Mouse (Mus musculus): Measurements from ENCODE around the gene Il21r.

Il21r gene

DNA sequence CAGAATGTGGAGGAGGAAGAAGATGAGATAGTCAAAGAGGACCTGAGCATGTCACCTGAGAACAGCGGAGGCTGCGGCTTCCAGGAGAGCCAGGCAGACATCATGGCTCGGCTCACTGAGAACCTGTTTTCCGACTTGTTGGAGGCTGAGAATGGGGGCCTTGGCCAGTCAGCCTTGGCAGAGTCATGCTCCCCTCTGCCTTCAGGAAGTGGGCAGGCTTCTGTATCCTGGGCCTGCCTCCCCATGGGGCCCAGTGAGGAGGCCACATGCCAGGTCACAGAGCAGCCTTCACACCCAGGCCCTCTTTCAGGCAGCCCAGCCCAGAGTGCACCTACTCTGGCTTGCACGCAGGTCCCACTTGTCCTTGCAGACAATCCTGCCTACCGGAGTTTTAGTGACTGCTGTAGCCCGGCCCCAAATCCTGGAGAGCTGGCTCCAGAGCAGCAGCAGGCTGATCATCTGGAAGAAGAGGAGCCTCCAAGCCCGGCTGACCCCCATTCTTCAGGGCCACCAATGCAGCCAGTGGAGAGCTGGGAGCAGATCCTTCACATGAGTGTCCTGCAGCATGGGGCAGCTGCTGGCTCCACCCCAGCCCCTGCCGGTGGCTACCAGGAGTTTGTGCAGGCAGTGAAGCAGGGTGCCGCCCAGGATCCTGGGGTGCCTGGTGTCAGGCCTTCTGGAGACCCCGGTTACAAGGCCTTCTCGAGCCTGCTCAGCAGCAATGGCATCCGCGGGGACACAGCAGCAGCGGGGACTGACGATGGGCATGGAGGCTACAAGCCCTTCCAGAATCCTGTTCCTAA is 27.3 kb upstream of the Il21r start:
- no peak for DNase-seq

DNA sequence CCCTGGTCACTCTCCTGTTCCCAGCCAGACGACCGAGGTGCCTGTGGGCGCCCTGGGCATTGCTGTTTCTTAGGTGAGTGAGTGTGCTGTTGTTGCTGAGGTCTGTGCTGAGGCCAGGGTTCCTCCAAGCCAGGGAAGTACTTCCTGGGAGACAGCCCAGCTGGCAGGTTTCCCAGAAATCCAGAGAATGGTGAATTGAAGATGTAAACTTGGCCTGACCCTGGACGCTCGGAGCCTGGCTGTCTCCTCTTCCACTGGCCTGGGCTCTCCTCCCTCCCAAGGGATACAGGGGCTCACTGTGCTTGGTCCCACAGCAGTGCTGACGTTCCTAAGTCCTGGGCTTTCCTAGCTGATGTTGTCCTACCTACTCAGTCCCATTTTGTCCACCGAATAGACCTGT is 26.2 kb upstream of the Il21r start:
- peak; percentile 49 for DNase-seq

DNA sequence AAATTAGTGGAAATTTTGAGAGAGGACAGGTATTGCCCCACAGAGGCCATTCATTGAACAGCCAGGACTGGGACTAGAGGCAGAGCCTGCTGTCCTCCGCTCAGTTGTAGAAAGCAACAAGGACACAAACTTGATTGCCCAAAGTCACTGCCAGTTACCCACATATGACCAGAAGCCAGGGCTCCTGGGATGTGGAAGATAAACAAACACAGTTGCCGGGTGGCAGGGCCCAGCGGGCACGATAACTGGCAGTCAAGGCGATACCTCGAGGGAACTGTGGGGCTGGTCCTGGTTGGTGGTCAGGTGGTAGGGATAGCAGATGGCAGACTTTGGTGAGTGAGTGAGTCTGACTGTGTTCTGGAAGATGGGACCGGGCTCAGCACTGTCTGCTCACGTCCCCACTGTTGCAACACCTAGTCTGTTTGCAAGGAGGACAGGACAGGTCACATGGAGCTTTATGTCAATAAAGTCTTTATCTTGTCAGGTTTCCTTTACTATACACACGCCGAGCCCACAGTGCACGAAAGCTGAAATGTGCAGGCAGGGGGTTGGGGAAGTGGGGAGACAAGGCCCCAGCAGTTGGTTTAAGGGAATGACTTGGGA is 25.6 kb upstream of the Il21r start:
- no peak for DNase-seq

DNA sequence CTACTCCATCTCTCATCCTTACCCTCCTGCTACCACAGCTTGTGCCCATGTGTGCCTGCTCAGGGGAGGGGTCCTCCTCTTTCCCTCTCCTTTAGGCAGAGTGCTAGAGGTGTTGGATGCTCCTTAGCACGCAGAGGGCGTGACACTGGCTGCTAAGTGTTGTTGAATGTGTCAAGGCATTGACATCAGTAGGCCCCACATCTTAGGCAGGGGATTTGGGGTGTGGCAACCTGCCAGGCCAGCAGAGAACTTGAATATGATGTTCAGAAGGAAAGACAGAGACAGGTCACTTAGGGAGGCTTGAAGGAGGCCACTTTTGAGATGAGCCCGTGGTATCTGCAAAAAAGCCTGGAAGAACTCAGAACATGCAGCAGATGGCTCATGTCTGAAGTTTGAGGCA is 25.1 kb upstream of the Il21r start:
- no peak for DNase-seq

DNA sequence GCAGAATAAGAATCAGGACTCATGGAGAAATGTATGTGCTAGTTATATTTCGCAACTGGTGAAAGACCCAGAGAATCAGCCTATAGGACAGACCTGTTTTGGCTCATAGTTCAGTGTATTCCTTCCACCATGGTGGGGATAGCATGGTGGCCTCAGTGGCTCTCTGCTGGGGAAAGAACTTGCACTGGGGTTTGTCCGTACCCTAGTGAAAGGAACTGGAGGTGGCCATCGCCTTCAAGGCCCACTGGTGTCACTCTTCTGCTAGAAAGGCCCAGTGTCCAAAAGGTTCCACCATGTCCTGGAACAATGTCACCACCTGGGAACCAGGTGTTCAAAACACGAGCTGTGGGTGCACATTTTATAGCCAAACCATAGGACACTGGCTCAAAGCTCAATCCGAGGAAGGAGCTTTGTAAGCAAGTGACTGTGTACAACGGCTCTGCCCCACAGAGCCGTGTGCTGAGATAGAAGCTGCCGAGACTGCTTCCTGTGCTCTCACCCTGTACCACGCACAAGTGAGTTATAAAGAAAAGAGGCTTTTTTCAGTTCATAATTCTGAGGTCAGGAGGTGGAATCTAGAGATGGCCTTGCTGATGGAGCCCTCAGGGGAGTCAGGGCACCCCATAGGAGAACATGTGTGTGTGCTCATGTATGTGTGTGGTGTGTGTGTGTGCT is 23.5 kb upstream of the Il21r start:
- no peak for DNase-seq

DNA sequence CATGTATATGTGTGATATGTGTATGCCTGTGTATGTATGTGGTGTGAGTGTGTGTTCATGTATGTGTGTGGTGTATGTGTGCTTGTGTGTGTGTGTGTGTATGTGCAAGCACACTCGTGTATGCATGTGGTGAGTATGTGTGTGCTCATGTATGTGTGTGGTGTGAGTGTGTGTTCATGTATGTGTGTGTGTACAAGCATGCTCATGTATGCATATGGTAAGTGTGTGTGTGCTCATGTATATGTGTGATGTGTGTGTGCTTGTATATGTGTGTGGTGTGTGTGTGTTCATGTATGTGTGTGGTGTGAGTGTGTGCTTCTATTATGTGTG is 23.0 kb upstream of the Il21r start:
- no peak for DNase-seq

DNA sequence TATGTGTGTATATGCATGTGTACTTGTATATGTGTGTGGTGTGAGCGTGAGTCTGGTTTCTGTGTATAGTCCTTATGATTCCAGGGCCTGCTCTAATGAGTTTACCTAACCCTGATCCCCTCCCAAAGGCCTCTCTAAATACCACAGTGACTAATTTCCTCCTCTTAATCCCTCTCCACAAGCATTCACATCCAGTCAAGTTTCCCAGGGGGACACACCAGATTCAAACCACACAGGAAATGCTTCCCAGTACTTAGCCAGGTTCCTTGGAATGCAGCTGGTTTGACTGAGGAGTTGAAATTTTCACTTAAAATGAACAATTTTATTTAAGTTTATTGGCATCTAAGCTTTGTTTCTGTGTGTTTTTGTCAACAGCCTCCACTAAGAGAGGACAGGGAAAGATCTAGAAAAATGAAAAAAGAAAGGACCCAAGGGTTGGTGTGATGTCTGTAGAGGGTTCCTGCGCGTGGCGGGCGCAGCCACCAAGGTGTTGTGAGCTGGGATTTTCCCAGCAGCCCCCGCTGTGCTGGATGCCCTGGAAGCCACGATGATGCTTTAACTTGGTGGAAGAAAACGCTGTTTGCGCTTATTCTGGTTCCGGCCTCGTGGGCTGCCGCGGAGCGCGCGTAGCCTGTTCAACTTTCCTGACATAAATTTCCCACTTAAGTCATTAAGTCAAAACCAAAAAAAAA is 22.5 kb upstream of the Il21r start:
- no peak for DNase-seq

DNA sequence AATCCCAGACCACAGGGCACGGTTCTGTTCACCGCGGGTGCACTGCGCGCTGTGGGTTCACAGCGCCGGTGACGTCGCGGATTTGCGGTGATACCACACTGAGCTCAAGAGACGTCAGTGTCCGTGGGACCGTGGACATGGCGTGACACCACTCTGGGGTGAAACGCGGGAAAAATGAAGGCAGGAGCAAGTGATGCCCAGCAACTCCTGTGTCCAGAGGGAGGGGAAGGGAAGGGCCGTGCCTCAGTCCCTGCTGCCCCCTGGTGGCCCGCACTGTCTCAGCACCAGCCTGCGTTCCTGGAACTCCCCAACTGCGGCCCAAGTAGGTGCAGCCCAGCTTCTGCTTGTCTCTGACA is 21.9 kb upstream of the Il21r start:
- DNase-seq, result peak; percentile 90

DNA sequence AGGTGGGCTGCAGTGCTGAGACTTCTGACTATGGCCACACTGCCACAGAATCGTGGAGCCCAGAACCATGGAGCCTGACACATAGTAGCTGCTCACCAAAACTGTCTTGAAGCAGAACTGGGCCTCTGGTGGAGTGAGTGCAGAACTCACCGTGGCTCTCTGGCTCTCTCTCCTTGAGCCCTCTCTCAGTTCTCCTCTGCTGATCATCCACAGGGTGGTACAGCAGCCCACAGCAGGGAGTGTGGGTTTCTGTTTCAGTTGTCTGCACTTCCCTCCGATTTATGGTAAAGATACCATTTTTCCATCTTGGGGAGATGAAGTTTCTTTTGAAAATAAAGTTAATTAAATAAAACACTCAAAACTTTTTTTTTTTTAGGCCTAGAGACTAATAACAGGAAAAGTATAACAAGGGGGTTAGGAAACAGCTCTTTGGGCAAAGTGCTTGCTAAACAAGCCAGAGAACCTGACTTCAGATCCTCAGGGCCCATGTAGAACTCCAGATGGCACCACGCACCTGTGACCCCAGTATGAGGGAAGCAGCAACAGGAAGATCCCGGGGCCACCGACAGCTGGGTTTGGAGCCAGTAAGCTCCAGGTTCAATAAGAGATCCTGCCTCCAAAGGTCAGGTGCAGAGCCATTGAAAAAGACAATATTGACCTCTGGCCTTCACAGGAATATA is 19.8 kb upstream of the Il21r start:
- no peak for DNase-seq

DNA sequence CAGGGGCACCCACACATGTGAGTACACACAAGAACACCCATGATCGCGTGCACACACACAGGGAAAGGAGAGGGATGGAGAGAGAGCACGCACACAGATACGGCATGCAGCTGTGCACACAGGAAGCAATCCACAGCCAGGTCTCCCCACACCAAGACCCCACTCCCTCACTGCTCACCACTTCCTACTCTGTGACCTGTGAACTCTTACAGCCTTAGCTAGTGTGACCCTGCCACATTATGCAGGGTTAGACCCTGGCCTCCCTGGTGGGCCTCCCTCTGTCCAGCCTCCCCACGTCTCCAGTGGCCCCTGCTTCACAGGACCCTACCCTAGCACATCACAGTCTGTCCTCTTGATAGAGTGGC is 19.2 kb upstream of the Il21r start:
- DNase-seq, result no peak

DNA sequence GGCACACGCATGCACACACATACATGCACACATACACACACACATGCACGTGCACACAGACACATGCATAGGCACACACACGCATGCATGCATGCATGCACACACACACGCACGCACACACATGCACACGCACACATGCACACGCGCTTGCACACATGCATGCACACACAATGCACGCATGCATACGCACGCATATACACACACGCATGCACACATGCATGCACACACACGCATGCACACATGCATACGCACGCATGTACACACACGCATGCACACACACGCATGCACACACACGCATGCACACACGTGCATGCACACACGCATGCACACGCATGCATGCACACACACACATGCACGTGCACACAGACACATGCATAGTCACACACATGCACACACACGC is 16.9 kb upstream of the Il21r start:
- DNase-seq, result no peak

DNA sequence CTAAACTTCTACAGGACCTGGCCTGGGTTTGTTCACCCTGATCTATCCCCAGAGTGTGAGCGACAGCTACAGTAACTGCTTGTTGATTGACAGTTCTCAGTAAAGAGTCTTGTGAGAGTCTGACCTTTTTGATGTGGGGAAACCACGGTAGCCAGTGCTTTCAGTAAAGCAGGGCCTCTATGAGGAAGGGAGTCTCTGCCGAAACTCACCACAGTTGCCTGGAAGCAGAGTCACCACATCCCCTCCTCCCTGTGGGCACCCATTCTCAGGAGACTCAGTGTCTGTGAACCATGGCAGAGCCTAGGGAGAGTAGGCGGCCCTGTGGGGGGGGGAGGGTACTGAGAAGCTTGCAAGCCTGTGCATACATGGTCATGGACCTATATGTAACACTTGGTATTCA is 14.5 kb upstream of the Il21r start:
- DNase-seq, result no peak

DNA sequence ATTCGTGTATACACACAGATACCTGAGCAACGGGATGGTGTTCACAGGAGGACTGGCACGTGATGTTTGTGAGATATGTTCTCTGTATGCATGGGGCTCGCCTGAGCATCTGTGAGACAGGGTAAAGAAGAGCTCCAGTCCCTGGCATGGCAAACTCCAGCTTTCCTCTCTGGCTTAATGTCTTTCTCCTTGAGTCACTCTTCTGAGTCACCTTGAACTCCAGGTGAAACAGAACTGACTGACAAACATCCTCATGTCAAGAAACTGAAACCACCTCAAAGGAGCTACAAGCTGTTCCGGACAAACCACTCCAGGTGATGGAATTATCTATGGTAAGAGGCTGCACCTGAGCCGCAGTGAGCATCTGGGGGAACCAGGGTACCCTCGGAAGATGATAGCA is 13.3 kb upstream of the Il21r start:
- DNase-seq, result no peak

DNA sequence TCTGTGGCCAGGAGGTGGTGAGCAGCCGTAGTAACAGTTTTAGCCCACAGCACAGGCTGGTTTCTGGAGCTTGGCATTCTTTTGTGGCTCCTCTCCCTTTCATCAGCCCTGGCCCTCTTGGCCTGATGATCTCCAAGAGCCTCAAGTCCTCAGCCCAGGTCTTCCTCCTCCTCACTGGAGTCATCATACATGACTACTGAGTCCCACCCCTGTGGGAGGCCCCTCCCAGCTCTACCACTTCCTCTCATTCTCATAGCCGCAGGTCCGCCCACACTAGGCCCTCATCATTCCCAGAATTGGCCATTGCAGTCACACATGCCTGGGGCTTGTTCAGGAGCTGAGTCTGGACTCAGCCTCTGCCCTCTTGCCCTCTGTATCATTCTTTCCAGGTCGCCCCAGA is 9.4 kb upstream of the Il21r start:
- DNase-seq, result no peak

DNA sequence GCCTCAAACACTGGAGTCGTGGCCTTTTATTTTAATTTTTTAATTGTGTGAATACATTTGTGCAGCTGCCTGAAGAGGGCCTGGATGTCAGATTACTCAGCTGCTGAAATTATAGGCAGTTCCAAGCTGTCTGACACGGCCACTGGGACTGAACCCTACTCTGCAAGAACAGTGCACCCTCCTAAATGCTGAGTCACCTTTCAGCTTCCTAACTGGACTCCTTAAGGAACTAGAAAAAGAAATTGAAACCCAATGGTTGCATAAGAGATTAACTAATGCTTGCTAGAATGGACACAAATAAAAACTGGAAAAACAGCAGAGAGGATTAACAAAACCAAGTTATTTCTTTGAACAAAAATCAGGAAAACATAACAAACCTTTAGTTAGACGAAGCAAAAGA is 6.8 kb upstream of the Il21r start:
- no peak for DNase-seq

DNA sequence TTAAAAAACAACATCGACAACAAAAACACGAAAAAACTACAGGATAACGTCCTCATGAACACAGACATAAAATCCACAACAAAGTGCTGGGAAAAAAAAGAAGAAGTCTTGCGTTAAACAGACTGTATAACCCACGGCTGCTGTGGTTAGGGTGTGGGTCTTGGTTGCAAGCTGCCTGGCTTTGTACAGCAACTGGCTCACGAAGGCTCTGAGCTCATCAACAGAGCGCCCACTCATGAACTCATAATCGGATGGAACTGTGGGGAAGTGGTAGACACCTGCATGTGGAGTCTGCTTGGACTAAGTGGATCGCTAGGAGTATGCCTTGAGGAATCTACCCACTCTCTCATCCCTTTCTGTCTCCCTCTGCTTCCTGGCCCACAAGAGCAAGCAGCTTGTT is 6.1 kb upstream of the Il21r start:
- no peak for DNase-seq

DNA sequence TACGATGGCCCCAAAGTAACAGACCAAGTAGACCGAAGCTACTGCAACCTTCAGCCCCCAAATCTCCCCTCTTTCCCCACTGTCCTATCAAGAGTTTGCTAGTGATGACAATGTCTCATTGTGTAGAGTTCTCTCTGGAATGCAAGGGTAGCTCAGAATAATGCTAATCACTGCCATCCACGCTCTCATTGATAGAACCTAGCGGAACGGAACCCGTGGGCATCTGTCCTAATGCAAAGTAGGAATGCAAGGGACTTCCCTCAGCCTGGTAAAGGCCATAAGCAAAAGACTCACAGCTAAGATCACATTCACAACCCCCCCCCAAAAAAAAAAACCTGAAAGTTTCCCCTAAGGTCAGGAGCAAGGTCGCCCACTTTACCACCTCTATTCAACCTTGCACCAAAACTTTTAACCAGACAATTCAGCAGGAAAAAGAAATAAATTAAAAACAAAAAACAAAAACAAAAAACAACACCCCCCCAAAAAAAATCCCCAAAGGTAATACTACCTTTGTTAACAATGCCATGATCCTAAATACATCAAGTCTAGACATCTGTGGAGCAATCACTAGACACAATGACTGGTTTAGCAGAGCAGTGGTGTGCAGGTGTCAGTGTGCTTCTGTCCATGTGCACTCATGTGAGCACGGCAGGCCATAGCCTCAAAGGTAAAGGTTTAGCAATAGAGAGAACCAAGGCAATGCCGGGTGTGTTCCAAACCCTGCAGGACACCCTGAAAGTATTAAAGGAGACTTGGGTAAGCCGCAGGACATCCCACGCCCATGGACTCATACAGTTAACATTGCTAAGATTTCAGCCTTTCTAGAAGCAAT is 5.5 kb upstream of the Il21r start:
- no peak for DNase-seq

DNA sequence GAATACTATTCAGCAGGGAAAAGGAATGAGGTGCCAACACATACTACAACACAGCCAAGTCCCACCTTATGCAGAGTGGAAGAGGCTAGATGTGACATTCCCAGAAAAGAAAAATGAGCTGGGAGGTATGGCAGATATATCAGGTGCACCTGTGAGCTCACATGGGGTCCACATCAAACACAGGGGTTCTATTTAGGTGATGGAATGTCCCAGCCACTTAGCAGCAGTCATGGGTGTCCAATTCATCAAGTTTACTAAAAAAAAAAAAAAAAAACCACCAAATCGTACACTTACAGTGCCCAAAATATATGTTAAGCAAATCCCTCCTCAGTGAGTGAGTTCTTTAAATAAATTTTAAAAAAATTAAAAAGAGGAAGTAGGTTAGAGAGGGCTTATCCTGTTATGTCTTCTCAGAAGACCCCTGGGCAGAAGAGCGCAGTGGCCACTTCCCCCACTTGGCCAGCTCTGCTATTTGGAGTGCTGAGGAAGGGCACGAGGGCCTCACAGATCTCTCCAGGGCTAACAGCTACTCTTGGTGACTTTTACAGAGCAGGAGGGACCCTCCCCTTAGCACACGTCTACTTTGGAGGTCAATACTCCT is 3.8 kb upstream of the Il21r start:
- DNase-seq, result no peak

DNA sequence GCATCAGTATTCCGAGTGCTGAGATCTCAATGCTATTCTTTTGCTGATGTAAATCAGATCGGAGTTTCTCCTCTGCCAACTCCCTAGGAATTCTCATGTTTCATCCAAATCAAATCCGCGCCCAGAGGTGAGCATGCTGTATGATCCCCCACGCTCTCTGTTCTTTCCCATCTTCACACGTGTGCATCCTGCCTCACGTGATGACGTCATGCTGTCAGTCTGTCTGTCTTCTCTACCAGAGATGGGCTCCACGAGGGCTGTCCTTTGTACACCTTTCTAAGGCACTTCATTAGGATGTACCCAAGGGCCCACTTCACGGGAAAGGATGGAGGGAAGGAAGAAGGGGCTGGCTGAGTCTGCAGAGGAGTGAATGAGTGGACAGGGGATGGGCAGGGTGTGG is 3.1 kb upstream of the Il21r start:
- no peak for DNase-seq

DNA sequence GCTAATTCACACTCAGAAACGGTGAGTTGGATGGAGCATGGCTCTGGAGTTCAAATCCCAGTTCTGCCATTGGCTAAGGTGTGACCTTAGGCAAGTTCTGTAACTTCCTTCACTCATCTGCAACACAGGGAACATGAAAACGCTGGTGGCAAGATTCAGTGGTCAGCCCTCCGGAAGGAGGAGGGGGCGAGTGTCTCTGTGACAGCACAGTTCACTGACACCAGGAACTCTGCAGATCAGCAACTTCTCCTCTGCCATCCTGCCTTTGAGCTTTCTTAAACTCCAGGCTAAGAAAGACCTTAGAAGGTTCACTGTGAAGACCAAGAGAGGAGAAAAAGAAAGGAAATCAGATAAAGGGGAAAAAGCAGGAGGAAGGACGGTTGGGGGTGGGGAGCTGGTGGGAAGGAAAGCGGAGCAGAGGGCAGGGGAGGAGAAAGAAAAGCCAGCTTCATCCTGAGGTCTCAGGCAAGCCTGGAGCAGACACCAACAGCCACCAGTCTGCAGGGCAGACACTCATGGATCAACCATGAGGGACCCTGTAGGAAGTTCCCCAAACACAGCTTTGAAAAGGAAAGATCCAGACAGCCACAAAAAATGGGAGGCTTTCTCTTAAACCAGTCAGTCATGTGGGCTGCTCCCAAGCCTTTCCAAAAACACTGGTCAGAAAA is 2.5 kb upstream of the Il21r start:
- DNase-seq, result no peak

DNA sequence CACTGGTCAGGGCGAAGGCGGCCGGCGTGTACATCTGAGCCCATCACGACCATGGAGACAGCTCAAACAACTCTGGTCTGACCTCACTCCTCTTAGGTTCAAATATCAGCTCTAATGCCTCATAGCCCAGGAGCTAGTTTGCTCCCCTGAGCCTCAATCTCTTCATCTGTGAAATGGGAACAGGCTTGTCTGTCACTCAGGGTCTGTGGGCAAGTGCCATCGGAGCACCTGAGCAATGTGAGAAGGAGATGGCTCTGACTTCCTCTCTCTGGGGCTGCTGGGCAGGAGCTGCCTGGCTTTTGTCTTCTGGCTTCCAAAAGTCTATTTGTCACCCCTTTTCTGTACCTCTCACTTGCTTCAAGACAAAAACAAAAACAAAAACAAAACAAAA is 2.0 kb upstream of the Il21r start:
- no peak for DNase-seq
